Mouse (Mus musculus): ENCODE measurements around the gene Celf5. TPM values are rescaled to one million over a fixed set of nuclear protein-coding genes. Genes with fewer than 3 reads are reported as not detected.
A peak's percentile ranks its signal among the peaks of the same experiment; 100 is the strongest.

Gene Celf5
- polyA plus RNA-seq, 1 experiment, result 309 TPM

DNA sequence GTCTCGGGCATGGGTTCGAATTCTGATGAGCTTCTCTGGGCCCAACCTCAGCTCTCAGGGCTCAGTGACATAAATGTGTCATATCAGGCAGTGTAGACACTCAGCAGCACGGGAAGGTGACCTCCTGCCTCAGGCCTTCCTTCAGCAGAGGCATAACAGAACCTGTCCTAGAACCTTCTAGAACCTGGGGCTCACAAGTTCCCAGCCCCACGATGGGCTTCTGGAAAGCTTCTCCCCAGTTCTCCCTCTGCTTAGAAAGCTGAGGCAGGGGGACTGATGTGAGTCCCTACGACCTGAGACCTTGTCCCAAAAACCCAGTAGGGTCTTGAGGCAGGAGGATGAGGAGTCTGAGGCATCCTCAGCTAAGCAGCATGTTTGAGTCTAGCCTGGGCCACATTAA, 67.4 kb downstream of the Celf5 start:
- peaks cover 27% of the 10 kb centered on the region for H3K4me1 ChIP-seq (ENCODE audit: control insufficient read depth, insufficient read depth, low read length)
- H3K27ac ChIP-seq (ENCODE audit: insufficient read depth, low read length), result peak overlapping the region; percentile 90
- H3K4me3 ChIP-seq (ENCODE audit: insufficient read depth, low read length), result no peak overlapping the region
- TF ChIP-seq POLR2A (IDR thresholded peaks at IDR 0.05; ENCODE audit: extremely low read depth, insufficient read depth, low read length) (no peak), CTCF (IDR thresholded peaks at IDR 0.05; ENCODE audit: extremely low read depth, insufficient read depth, low read length) (no peak)

DNA sequence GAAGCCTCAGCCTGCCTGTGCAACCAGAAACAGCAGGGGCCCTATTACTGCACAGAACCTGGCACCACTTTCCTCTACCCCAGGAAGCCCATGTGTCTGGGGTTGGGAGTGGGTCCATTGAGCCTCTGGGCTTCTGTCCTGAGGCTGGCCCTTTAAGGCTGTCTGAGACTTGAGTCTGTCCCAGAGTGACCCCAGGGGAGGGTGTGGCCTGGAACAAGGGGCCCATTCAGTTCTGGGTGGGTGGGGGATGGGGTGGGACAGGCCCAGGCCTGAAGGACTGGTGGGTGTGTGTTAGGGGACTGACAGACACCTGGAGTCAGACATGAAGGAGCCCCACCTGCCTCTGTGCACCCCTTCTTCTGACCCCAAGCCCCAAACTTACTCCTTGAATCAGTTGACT, 67.8 kb downstream of the Celf5 start:
- Histone ChIP-seq H3K4me3 (ENCODE audit: insufficient read depth, low read length) (no peak overlapping the region), H3K27ac (ENCODE audit: insufficient read depth, low read length) (peak overlapping the region; percentile 98), H3K4me1 (ENCODE audit: control insufficient read depth, insufficient read depth, low read length) (peaks cover 27% of the 10 kb centered on the region)
- TF ChIP-seq POLR2A (IDR thresholded peaks at IDR 0.05; ENCODE audit: extremely low read depth, insufficient read depth, low read length) (no peak), CTCF (IDR thresholded peaks at IDR 0.05; ENCODE audit: extremely low read depth, insufficient read depth, low read length) (no peak)

GRCm38 (mm10) chr10:81413310-81414261, 68.9 kb downstream of the Celf5 start:
- H3K27ac ChIP-seq (ENCODE audit: insufficient read depth, low read length), result peak overlapping the region; percentile 98
- TF ChIP-seq CTCF (IDR thresholded peaks at IDR 0.05; ENCODE audit: extremely low read depth, insufficient read depth, low read length), result no peak
- TF ChIP-seq POLR2A (IDR thresholded peaks at IDR 0.05; ENCODE audit: extremely low read depth, insufficient read depth, low read length), result peak; percentile 20; the same call in 1 of the 2 replicates
- H3K4me1 ChIP-seq (ENCODE audit: control insufficient read depth, insufficient read depth, low read length), result peaks cover 25% of the 10 kb centered on the region
- peak overlapping the region; percentile 16; the same call in 1 of the 2 replicates for H3K4me3 ChIP-seq (ENCODE audit: insufficient read depth, low read length)

GRCm38 (mm10) chr10:81412586-81413309, 69.8 kb downstream of the Celf5 start:
- H3K4me3 ChIP-seq (ENCODE audit: insufficient read depth, low read length), result no peak overlapping the region
- peak overlapping the region; percentile 98 for H3K27ac ChIP-seq (ENCODE audit: insufficient read depth, low read length)
- H3K4me1 ChIP-seq (ENCODE audit: control insufficient read depth, insufficient read depth, low read length), result peaks cover 27% of the 10 kb centered on the region
- TF ChIP-seq CTCF (IDR thresholded peaks at IDR 0.05; ENCODE audit: extremely low read depth, insufficient read depth, low read length) (no peak), POLR2A (IDR thresholded peaks at IDR 0.05; ENCODE audit: extremely low read depth, insufficient read depth, low read length) (no peak)

GRCm38 (mm10) chr10:81411471-81412400, 70.8 kb downstream of the Celf5 start:
- TF ChIP-seq POLR2A (IDR thresholded peaks at IDR 0.05; ENCODE audit: extremely low read depth, insufficient read depth, low read length) (no peak), CTCF (IDR thresholded peaks at IDR 0.05; ENCODE audit: extremely low read depth, insufficient read depth, low read length) (no peak)
- Histone ChIP-seq H3K4me1 (ENCODE audit: control insufficient read depth, insufficient read depth, low read length) (peaks cover 28% of the 10 kb centered on the region), H3K4me3 (ENCODE audit: insufficient read depth, low read length) (no peak overlapping the region), H3K27ac (ENCODE audit: insufficient read depth, low read length) (peak overlapping the region; percentile 98)

DNA sequence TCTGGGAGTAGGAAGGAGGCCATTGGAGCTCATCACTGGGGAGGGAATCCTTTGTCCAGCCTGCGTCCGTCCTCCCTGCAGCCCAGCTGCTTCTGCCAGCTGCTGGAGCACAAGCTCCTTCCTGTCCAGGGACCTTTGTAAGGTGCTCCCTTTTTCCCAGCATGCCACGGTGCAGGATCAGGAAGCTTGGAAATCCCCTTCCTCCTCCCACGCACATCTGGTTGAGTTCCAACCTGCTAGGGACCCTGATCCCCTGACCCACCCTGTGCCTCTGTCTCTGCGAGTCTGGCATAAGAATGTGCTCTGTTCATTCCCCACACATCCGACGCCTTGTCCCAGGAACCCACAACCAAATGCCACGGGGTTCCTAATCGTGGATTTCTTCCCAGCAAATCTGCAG, 71.5 kb downstream of the Celf5 start:
- H3K4me1 ChIP-seq (ENCODE audit: control insufficient read depth, insufficient read depth, low read length), result peaks cover 28% of the 10 kb centered on the region
- H3K4me3 ChIP-seq (ENCODE audit: insufficient read depth, low read length), result no peak overlapping the region
- H3K27ac ChIP-seq (ENCODE audit: insufficient read depth, low read length), result peak overlapping the region; percentile 45

DNA sequence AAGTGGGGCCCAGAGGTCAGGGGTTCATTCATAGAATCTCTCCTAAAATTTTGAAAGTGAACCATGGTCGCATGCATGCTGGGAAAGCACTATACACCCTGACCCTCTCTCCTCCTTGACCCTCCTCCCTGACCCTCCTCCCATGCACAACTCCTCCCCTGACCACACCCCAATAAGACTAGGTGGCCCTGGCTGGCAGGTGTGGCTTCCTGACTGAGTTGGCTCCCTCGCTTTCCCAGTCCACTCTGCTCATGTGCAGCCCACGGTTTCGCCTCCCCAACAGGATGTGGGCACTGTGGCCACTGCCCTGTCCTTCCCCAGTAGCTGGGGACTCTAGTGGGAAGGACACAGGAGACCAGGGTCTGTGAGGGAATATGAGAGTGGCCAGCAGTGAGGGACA, 72.2 kb downstream of the Celf5 start:
- TF ChIP-seq POLR2A (IDR thresholded peaks at IDR 0.05; ENCODE audit: extremely low read depth, insufficient read depth, low read length) (no peak), CTCF (IDR thresholded peaks at IDR 0.05; ENCODE audit: extremely low read depth, insufficient read depth, low read length) (no peak)
- peak overlapping the region; percentile 45 for H3K27ac ChIP-seq (ENCODE audit: insufficient read depth, low read length)
- H3K4me1 ChIP-seq (ENCODE audit: control insufficient read depth, insufficient read depth, low read length), result peaks cover 24% of the 10 kb centered on the region
- H3K4me3 ChIP-seq (ENCODE audit: insufficient read depth, low read length), result no peak overlapping the region

More for the DNA sequence above, 71.5 kb downstream of the Celf5 start:
- no peak for TF ChIP-seq CTCF (IDR thresholded peaks at IDR 0.05; ENCODE audit: extremely low read depth, insufficient read depth, low read length)
- TF ChIP-seq POLR2A (IDR thresholded peaks at IDR 0.05; ENCODE audit: extremely low read depth, insufficient read depth, low read length), result no peak

- H3K4me1 ChIP-seq (ENCODE audit: control insufficient read depth, insufficient read depth, low read length), result peaks cover 20% of the 10 kb centered on the region
- H3K27ac ChIP-seq (ENCODE audit: insufficient read depth, low read length), result no peak overlapping the region
- TF ChIP-seq CTCF (IDR thresholded peaks at IDR 0.05; ENCODE audit: extremely low read depth, insufficient read depth, low read length) (no peak), POLR2A (IDR thresholded peaks at IDR 0.05; ENCODE audit: extremely low read depth, insufficient read depth, low read length) (no peak)
- no peak overlapping the region for H3K4me3 ChIP-seq (ENCODE audit: insufficient read depth, low read length)
These were observed 73.2 kb downstream of the Celf5 start for GRCm38 (mm10) chr10:81409330-81409729.

Other genes with a start within 250 kb of the Celf5 start
- 93.1 and 105 TPM in 2 replicates for gene Zfr2, start 249.6 kb downstream of the Celf5 start, polyA plus RNA-seq (2012; rRNA removed)
- 475 and 540 TPM in 2 replicates for gene Matk, start 229.8 kb downstream of the Celf5 start, polyA plus RNA-seq (2012; rRNA removed)
- 61.1 and 64.7 TPM in 2 replicates for gene Mrpl54, start 215.8 kb downstream of the Celf5 start, polyA plus RNA-seq (2012; rRNA removed)
- 52.1 and 58.2 TPM in 2 replicates for gene Apba3, start 215.7 kb downstream of the Celf5 start, polyA plus RNA-seq (2012; rRNA removed)
- gene Tjp3, start 191.1 kb downstream of the Celf5 start, polyA plus RNA-seq (2012; rRNA removed), result 0.15 and 0.17 TPM in 2 replicates
- 414 and 443 TPM in 2 replicates for gene Pip5k1c, start 189.7 kb downstream of the Celf5 start, polyA plus RNA-seq (2012; rRNA removed)
- 32.2 and 33.0 TPM in 2 replicates for gene Cactin, start 161.6 kb downstream of the Celf5 start, polyA plus RNA-seq (2012; rRNA removed)
- gene Tbxa2r, start 154.0 kb downstream of the Celf5 start, polyA plus RNA-seq (2012; rRNA removed), result 2.7 and 2.9 TPM in 2 replicates
- 1.2 and 1.4 TPM in 2 replicates for gene Gipc3, start 139.4 kb downstream of the Celf5 start, polyA plus RNA-seq (2012; rRNA removed)
- gene Hmg20b, start 132.2 kb downstream of the Celf5 start, polyA plus RNA-seq (2012; rRNA removed), result 34.4 and 36.3 TPM in 2 replicates
- gene Mfsd12, start 125.2 kb downstream of the Celf5 start, polyA plus RNA-seq (2012; rRNA removed), result 30.1 and 30.8 TPM in 2 replicates
- 0.45 and 0.52 TPM in 2 replicates for gene 4930404N11Rik, start 116.9 kb downstream of the Celf5 start, polyA plus RNA-seq (2012; rRNA removed)
- 75.5 and 76.0 TPM in 2 replicates for gene Fzr1, start 104.2 kb downstream of the Celf5 start, polyA plus RNA-seq (2012; rRNA removed)
- gene Dohh, start 98.3 kb downstream of the Celf5 start, polyA plus RNA-seq (2012; rRNA removed), result 106 and 108 TPM in 2 replicates
- gene Gm48551, start 98.2 kb downstream of the Celf5 start, polyA plus RNA-seq (2012; rRNA removed), result 5.8 and 5.9 TPM in 2 replicates
- 6.8 and 7.8 TPM in 2 replicates for gene Gm48552, start 93.7 kb downstream of the Celf5 start, polyA plus RNA-seq (2012; rRNA removed)
- gene Smim24, start 89.7 kb downstream of the Celf5 start, polyA plus RNA-seq (2012; rRNA removed), result 2.5 and 3.0 TPM in 2 replicates
- gene Nfic, start 27.1 kb downstream of the Celf5 start, polyA plus RNA-seq (2012; rRNA removed), result 52.2 and 54.5 TPM in 2 replicates
- 124 and 129 TPM in 2 replicates for gene Ncln, start 13.7 kb upstream of the Celf5 start, polyA plus RNA-seq (2012; rRNA removed)
- gene S1pr4, start 17.4 kb upstream of the Celf5 start, polyA plus RNA-seq (2012; rRNA removed), result 0.87 and 1.1 TPM in 2 replicates
- 3.4 and 3.9 TPM in 2 replicates for gene Gna15, start 41.5 kb upstream of the Celf5 start, polyA plus RNA-seq (2012; rRNA removed)
- 147 and 154 TPM in 2 replicates for gene Gna11, start 62.5 kb upstream of the Celf5 start, polyA plus RNA-seq (2012; rRNA removed)
- gene Aes, start 76.8 kb upstream of the Celf5 start, polyA plus RNA-seq (2012; rRNA removed), result 897 and 916 TPM in 2 replicates
- 97.8 and 112 TPM in 2 replicates for gene Tle2, start 91.9 kb upstream of the Celf5 start, polyA plus RNA-seq (2012; rRNA removed)
- gene Tle6, start 118.4 kb upstream of the Celf5 start, polyA plus RNA-seq (2012; rRNA removed), result 21.2 and 25.3 TPM in 2 replicates
- 3.7 and 4.2 TPM in 2 replicates for gene BC025920, start 123.6 kb upstream of the Celf5 start, polyA plus RNA-seq (2012; rRNA removed)
- gene Sirt6, start 145.1 kb upstream of the Celf5 start, polyA plus RNA-seq (2012; rRNA removed), result 31.2 and 33.3 TPM in 2 replicates
- gene Ankrd24, start 145.8 kb upstream of the Celf5 start, polyA plus RNA-seq (2012; rRNA removed), result 143 and 144 TPM in 2 replicates
- 3.1 and 3.3 TPM in 2 replicates for gene Gm10778, start 166.3 kb upstream of the Celf5 start, polyA plus RNA-seq (2012; rRNA removed)
- 5.0 and 7.1 TPM in 2 replicates for gene Zfp433, start 222.1 kb upstream of the Celf5 start, polyA plus RNA-seq (2012; rRNA removed)

Data from cortical plate, adult 2 months (tissue).